Mouse (Mus musculus): ENCODE results near the gene Fos. TPM values are rescaled to one million over a fixed set of nuclear protein-coding genes. Genes with fewer than 3 reads are reported as not detected.

The Fos gene
- polyA plus RNA-seq, 2 experiments, result 13.6 to 19.3 TPM

DNA sequence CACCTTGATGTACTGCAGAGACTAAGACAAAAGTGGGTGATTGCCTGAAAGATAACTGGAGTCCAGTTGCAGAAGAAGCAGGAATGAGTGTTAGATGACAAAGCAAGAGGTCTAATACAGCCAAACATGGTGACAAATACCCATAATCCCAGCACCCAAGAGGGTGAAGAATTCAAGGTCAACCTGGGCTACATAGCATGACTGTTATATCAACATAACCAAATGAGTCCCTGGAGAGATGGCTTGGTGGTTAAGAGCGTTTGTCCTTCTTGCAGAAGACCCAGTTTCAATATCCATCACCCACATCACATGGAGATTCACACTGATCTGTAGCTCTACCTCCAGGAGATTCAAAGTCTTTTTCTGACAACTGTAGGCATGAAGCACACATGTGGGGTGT, 30.2 kb upstream of the Fos start:
- Histone ChIP-seq H3K4me2 (replicated peaks; ENCODE audit: low read depth, low read length, severe bottlenecking) (no peak overlapping the region), H3K27me3 (ENCODE audit: control insufficient read depth, insufficient read depth, low read length) (no peaks in the 10 kb centered on the region), H3K27ac (replicated peaks; ENCODE audit: low read depth, low read length) (no peak overlapping the region), H3K36me3 (ENCODE audit: control insufficient read depth, insufficient read depth, low read length) (no peaks in the 10 kb centered on the region), H3K9me3 (ENCODE audit: control insufficient read depth, low read length) (no peaks in the 10 kb centered on the region), H3K9ac (ENCODE audit: low read depth, low read length, severe bottlenecking) (no peak overlapping the region), H3K4me3 (replicated peaks; ENCODE audit: low read length) (no peak overlapping the region), H3K4me1 (ENCODE audit: control insufficient read depth, insufficient read depth, low read length) (peaks cover 11% of the 10 kb centered on the region)
- ATAC-seq (ENCODE audit: low FRiP score, low read depth) (no peak), DNase-seq (ENCODE audit: low spot score) (no peak)
- WGBS, result 77% methylated on average over 1 of the region's 1 CpGs
- no peak for TF ChIP-seq POLR2A (IDR thresholded peaks at IDR 0.05; ENCODE audit: borderline replicate concordance, extremely low read depth, insufficient read depth, insufficient read length)

DNA sequence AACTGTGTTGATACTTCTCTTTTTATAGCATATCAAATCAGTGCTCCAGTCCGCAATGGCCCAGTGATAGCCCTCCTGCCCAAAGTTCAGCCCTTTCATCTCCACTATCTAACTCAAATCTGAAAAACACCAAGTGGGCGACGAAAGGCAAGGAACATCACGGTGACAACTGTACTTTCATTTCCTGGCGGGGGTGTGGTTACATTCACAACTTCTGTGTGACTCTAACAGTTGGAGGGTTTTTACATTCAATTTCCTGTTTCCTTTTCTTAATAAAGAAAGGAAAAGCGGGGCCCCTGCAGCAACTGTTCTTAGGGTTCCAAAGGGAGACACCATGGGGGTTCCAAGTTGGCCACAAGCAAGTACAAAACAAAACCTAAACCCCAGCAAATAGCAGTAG, 29.0 kb upstream of the Fos start:
- Histone ChIP-seq H3K36me3 (ENCODE audit: control insufficient read depth, insufficient read depth, low read length) (no peaks in the 10 kb centered on the region), H3K4me1 (ENCODE audit: control insufficient read depth, insufficient read depth, low read length) (peaks cover 11% of the 10 kb centered on the region), H3K27ac (replicated peaks; ENCODE audit: low read depth, low read length) (no peak overlapping the region), H3K9me3 (ENCODE audit: control insufficient read depth, low read length) (no peaks in the 10 kb centered on the region), H3K4me3 (replicated peaks; ENCODE audit: low read length) (no peak overlapping the region), H3K4me2 (replicated peaks; ENCODE audit: low read depth, low read length, severe bottlenecking) (0 out of 2 replicates have a peak overlapping the region, but pooled peaks have one; percentile 10), H3K9ac (ENCODE audit: low read depth, low read length, severe bottlenecking) (no peak overlapping the region), H3K27me3 (ENCODE audit: control insufficient read depth, insufficient read depth, low read length) (no peaks in the 10 kb centered on the region)
- 41% methylated on average over 6 of the region's 6 CpGs for WGBS
- no peak for TF ChIP-seq POLR2A (IDR thresholded peaks at IDR 0.05; ENCODE audit: borderline replicate concordance, extremely low read depth, insufficient read depth, insufficient read length)
- no peak for DNase-seq (ENCODE audit: low spot score)
- ATAC-seq (ENCODE audit: low FRiP score, low read depth), result peak; percentile 26; the same call in 1 of the 2 replicates

DNA sequence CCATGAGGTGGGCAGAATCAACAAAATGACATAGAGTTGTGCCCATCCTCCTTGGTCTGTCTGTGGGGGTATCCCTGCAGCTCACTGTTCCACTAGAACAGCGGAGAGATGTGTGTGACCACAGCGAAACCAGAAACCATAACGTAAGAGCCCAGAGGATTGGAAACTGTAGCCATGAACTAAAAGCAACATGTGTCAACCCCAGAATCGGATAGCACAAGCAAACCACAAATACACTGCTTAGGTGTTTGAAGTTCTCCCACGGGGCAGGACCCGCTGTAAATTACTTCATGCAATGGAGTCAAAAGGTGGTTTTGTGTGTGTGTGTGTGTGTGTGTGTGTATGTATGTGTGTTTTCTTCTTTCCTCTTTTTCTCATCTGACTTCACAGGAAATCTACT, 26.7 kb upstream of the Fos start:
- TF ChIP-seq POLR2A (IDR thresholded peaks at IDR 0.05; ENCODE audit: borderline replicate concordance, extremely low read depth, insufficient read depth, insufficient read length), result no peak
- no peaks in the 10 kb centered on the region for H3K27me3 ChIP-seq (ENCODE audit: control insufficient read depth, insufficient read depth, low read length)

DNA sequence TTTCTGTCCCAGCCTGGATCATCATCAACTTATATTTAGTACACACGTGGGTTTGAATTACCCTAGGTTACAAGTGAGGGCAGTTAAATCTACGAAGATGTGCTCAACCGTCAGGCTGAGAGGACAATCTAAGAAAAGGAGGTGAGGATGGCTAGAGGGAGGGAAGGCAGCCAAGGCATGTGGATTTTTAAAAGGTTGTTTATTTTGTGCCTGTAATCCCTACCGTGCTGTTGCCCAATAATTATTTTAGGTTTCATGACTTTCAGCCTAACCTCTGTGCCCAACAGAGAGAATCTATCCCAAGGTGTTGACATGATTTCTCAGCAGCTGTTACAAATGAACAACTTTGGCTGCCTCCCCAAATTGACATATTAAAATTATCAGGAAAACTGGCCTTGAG, 26.2 kb upstream of the Fos start:
- no peaks in the 10 kb centered on the region for H3K36me3 ChIP-seq (ENCODE audit: control insufficient read depth, insufficient read depth, low read length)
- no peaks in the 10 kb centered on the region for H3K27me3 ChIP-seq (ENCODE audit: control insufficient read depth, insufficient read depth, low read length)

More for the DNA sequence above, 26.7 kb upstream of the Fos start:
- ATAC-seq (ENCODE audit: low FRiP score, low read depth), result no peak
- H3K9ac ChIP-seq (ENCODE audit: low read depth, low read length, severe bottlenecking), result no peak overlapping the region
- no peak overlapping the region for H3K27ac ChIP-seq (replicated peaks; ENCODE audit: low read depth, low read length)
- no peak overlapping the region for H3K4me3 ChIP-seq (replicated peaks; ENCODE audit: low read length)
- H3K4me1 ChIP-seq (ENCODE audit: control insufficient read depth, insufficient read depth, low read length), result peaks cover 17% of the 10 kb centered on the region
- H3K36me3 ChIP-seq (ENCODE audit: control insufficient read depth, insufficient read depth, low read length), result no peaks in the 10 kb centered on the region
- 56% methylated on average over 6 of the region's 6 CpGs for WGBS
- no peak overlapping the region for H3K4me2 ChIP-seq (replicated peaks; ENCODE audit: low read depth, low read length, severe bottlenecking)
- H3K9me3 ChIP-seq (ENCODE audit: control insufficient read depth, low read length), result no peaks in the 10 kb centered on the region
- DNase-seq (ENCODE audit: low spot score), result no peak

DNA sequence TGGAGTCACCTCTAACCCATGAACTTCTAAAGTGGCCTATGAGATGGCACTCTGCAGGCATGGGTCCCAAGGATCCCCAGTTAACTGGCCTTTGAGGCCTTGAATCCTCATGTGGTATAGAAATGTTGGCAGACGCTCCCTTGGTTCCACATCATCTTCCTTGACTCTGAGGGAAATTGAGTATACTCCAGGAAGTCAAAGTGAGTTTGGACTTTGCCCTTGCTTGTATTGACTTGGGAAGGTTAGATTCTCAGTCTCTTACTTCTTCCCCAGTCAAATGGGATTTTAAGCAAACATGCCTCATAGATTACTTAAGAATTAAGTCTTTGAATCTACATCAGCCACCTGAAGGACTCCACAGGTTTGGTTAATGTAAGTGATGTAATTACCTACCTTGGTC, 24.2 kb upstream of the Fos start:
- Histone ChIP-seq H3K4me3 (replicated peaks; ENCODE audit: low read length) (no peak overlapping the region), H3K9ac (ENCODE audit: low read depth, low read length, severe bottlenecking) (no peak overlapping the region), H3K27me3 (ENCODE audit: control insufficient read depth, insufficient read depth, low read length) (no peaks in the 10 kb centered on the region), H3K4me1 (ENCODE audit: control insufficient read depth, insufficient read depth, low read length) (peaks cover 19% of the 10 kb centered on the region), H3K27ac (replicated peaks; ENCODE audit: low read depth, low read length) (no peak overlapping the region), H3K4me2 (replicated peaks; ENCODE audit: low read depth, low read length, severe bottlenecking) (no peak overlapping the region), H3K9me3 (ENCODE audit: control insufficient read depth, low read length) (no peaks in the 10 kb centered on the region), H3K36me3 (ENCODE audit: control insufficient read depth, insufficient read depth, low read length) (no peaks in the 10 kb centered on the region)
- 91% methylated on average over 1 of the region's 1 CpGs for WGBS
- no peak for TF ChIP-seq POLR2A (IDR thresholded peaks at IDR 0.05; ENCODE audit: borderline replicate concordance, extremely low read depth, insufficient read depth, insufficient read length)
- ATAC-seq (ENCODE audit: low FRiP score, low read depth), result no peak
- no peak for DNase-seq (ENCODE audit: low spot score)

More for the DNA sequence above, 26.2 kb upstream of the Fos start:
- no peak for TF ChIP-seq POLR2A (IDR thresholded peaks at IDR 0.05; ENCODE audit: borderline replicate concordance, extremely low read depth, insufficient read depth, insufficient read length)
- no peak overlapping the region for H3K4me3 ChIP-seq (replicated peaks; ENCODE audit: low read length)
- H3K9me3 ChIP-seq (ENCODE audit: control insufficient read depth, low read length), result no peaks in the 10 kb centered on the region
- no peak overlapping the region for H3K9ac ChIP-seq (ENCODE audit: low read depth, low read length, severe bottlenecking)
- ATAC-seq (ENCODE audit: low FRiP score, low read depth), result no peak
- WGBS, result 56% methylated on average over 4 of the region's 4 CpGs
- H3K4me1 ChIP-seq (ENCODE audit: control insufficient read depth, insufficient read depth, low read length), result peaks cover 21% of the 10 kb centered on the region
- no peak overlapping the region for H3K27ac ChIP-seq (replicated peaks; ENCODE audit: low read depth, low read length)
- no peak overlapping the region for H3K4me2 ChIP-seq (replicated peaks; ENCODE audit: low read depth, low read length, severe bottlenecking)
- no peak for DNase-seq (ENCODE audit: low spot score)

Data from limb, embryonic 14.5 days (tissue).